Mouse (Mus musculus) liver, embryonic 14.5 days (tissue): Measurements from ENCODE around the gene Slc22a21. TPM values are rescaled to one million over a fixed set of nuclear protein-coding genes. Genes with fewer than 3 reads are reported as not detected.

Source experiments
- ATAC-seq: fragments of 200-750 bp; cut with Nextera tagmentation; 2 replicates; pipeline ENCODE4 v1.8.0; 2017; ENCODE audit warnings: moderate number of reproducible peaks, mild to moderate bottlenecking, moderate library complexity; ENCODE audit not compliant: insufficient read depth
- DNase-seq, 3 experiments: peaks; one replicate each; pipeline ENCODE4 v3.0.0-alpha.2; 2012 to 2013; ENCODE audit warnings: low read depth in 3 of 3, low spot score in 3 of 3
- H3K27ac ChIP-seq: fragments of 300-500 bp; sonication (generic); 2 replicates; pipeline ENCODE4 v1.5.1; 2014; ENCODE audit warnings: moderate library complexity, mild to moderate bottlenecking, control low read depth, inconsistent platforms
- H3K27me3 ChIP-seq: fragments of 300-500 bp; sonication (generic); 2 replicates; pipeline ENCODE4 v1.6.1; 2014; ENCODE audit warnings: mild to moderate bottlenecking, low read length, moderate library complexity; ENCODE audit not compliant: control insufficient read depth, insufficient read depth
- H3K36me3 ChIP-seq: fragments of 300-500 bp; sonication (generic); replicated peaks from 2 replicates; pipeline ENCODE4 v1.6.1; 2014; ENCODE audit warnings: low read depth; ENCODE audit not compliant: control insufficient read depth, insufficient read depth
- H3K4me1 ChIP-seq, 2 experiments: fragments of 200-500 bp in 1 of 2; fragments of 300-500 bp in 1 of 2; sonication (generic) in 1 of 2; replicated peaks; 2 replicates each; pipeline ENCODE4 v1.6.1; 2012 to 2014; ENCODE audit warnings: antibody characterized with exemption in 1 of 2, inconsistent platforms in 1 of 2, low read length in 1 of 2; ENCODE audit not compliant: control insufficient read depth in 2 of 2, insufficient read depth in 2 of 2
- H3K4me2 ChIP-seq: fragments of 300-500 bp; sonication (generic); 2 replicates; pipeline ENCODE4 v1.6.1; 2014; ENCODE audit warnings: low read depth, mild to moderate bottlenecking, control low read depth, moderate library complexity
- H3K4me3 ChIP-seq, 2 experiments: fragments of 200-500 bp in 1 of 2; fragments of 300-500 bp in 1 of 2; sonication (generic) in 1 of 2; 2 replicates each; pipeline ENCODE4 v1.5.1; 2012 to 2014; ENCODE audit warnings: low read depth in 2 of 2, low read length in 2 of 2, mild to moderate bottlenecking in 2 of 2, control low read depth in 1 of 2, inconsistent platforms in 1 of 2, moderate library complexity in 1 of 2; ENCODE audit not compliant: insufficient read depth in 1 of 2
- H3K9ac ChIP-seq: fragments of 300-500 bp; sonication (generic); replicated peaks from 2 replicates; pipeline ENCODE4 v1.6.1; 2014; ENCODE audit warnings: mild to moderate bottlenecking, control low read depth, moderate library complexity
- H3K9me3 ChIP-seq: fragments of 300-500 bp; sonication (generic); 2 replicates; pipeline ENCODE4 v1.6.1; 2016; ENCODE audit warnings: low read length, mixed read lengths; ENCODE audit not compliant: control insufficient read depth
- CTCF ChIP-seq: IDR thresholded peaks from 2 replicates; pipeline ENCODE4 v1.5.1; 2016; ENCODE audit warnings: antibody characterized with exemption, low read depth, control low read depth
- EP300 ChIP-seq: IDR thresholded peaks from 2 replicates; pipeline ENCODE4 v1.6.1; 2016; ENCODE audit warnings: antibody characterized with exemption, low read depth
- WGBS: fragments of 180-500 bp; shearing (Covaris S2); extraction: QIAGEN DNeasy Blood & Tissue Kit; methylation state at CpG from one replicate; pipeline ENCODE4 v1.1.7; 2014; ENCODE audit not compliant: insufficient replicate concordance; 5-methylcytosine and 5-hydroxymethylcytosine counted together
- polyA plus RNA-seq, 2 experiments: library from polyadenylated mRNA; depleted of rRNA in 1 of 2; stranded (reverse) in 1 of 2; unstranded in 1 of 2; fragments of >200 nt; fragmentation: Nextera tagmentation in 1 of 2; extraction: Ambion mirVana in 1 of 2; gene quantifications; 2 replicates each; pipeline versions ENCODE4 v1.2.1 to v1.2.3; 2012 to 2014

Slc22a21 gene
- polyA plus RNA-seq, 2 experiments, result 1.7 to 2.8 TPM

GRCm38 (mm10) chr11:54026491-54027041 is 46.4 kb upstream of the Slc22a21 start:
- DNase-seq, result peak; percentile 88
- H3K4me1 ChIP-seq, result peaks cover 45 to 48% of the 10 kb centered on the region in 2 experiments
- peak overlapping the region; percentile 99 for H3K9ac ChIP-seq

GRCm38 (mm10) chr11:54021396-54022093 is 41.4 kb upstream of the Slc22a21 start:
- TF ChIP-seq CTCF, result no peak
- TF ChIP-seq EP300, result no peak
- H3K4me3 ChIP-seq, result no peak overlapping the region
- peaks cover 66% of the 10 kb centered on the region for H3K36me3 ChIP-seq
- H3K4me2 ChIP-seq, result peak overlapping the region; percentile 97; the same call in 1 of the 2 replicates
- H3K27ac ChIP-seq, result no peak overlapping the region
- WGBS, result 91% methylated on average over 5 of the region's 5 CpGs
- DNase-seq (no peak), ATAC-seq (no peak)
- no peaks in the 10 kb centered on the region for H3K27me3 ChIP-seq
- H3K4me1 ChIP-seq, result peaks cover 30 to 36% of the 10 kb centered on the region in 2 experiments
- no peaks in the 10 kb centered on the region for H3K9me3 ChIP-seq
- H3K9ac ChIP-seq, result no peak overlapping the region; the same call in 1 of the 2 replicates

More at GRCm38 (mm10) chr11:54026491-54027041, 46.4 kb upstream of the Slc22a21 start:
- Histone ChIP-seq H3K9me3 (no peaks in the 10 kb centered on the region), H3K4me3 (peak overlapping the region; percentile 68 to 96), H3K36me3 (peaks cover 41% of the 10 kb centered on the region), H3K4me2 (peak overlapping the region; percentile 97), H3K27ac (peak overlapping the region; percentile 95), H3K27me3 (no peaks in the 10 kb centered on the region)
- ATAC-seq, result peak; percentile 85
- TF ChIP-seq EP300 (peak; percentile 95), CTCF (no peak)
- WGBS, result 12% methylated on average over 1 of the region's 1 CpGs

- Histone ChIP-seq H3K4me2 (no peak overlapping the region), H3K27me3 (no peaks in the 10 kb centered on the region), H3K36me3 (peaks cover 57% of the 10 kb centered on the region), H3K4me3 (no peak overlapping the region), H3K4me1 (peaks cover 18 to 22% of the 10 kb centered on the region in 2 experiments), H3K27ac (no peak overlapping the region), H3K9ac (no peak overlapping the region), H3K9me3 (no peaks in the 10 kb centered on the region)
- WGBS, result 87% methylated on average over 3 of the region's 3 CpGs
- no peak for TF ChIP-seq EP300
- ATAC-seq (peak; percentile 30), DNase-seq (no peak)
These were observed 39.0 kb upstream of the Slc22a21 start for GRCm38 (mm10) chr11:54018893-54019732.

GRCm38 (mm10) chr11:54017596-54017995 is 37.5 kb upstream of the Slc22a21 start:
- no peak overlapping the region for H3K27ac ChIP-seq
- no peak for TF ChIP-seq CTCF
- no peak for TF ChIP-seq EP300
- no peak overlapping the region for H3K4me2 ChIP-seq
- no peak overlapping the region for H3K4me3 ChIP-seq
- H3K4me1 ChIP-seq, result peaks cover 4 to 12% of the 10 kb centered on the region in 2 experiments; a peak in 3 of 4 replicates
- peaks cover 56% of the 10 kb centered on the region for H3K36me3 ChIP-seq
- no peak for DNase-seq
- H3K9me3 ChIP-seq, result no peaks in the 10 kb centered on the region
- no peaks in the 10 kb centered on the region for H3K27me3 ChIP-seq
- no peak for ATAC-seq
- 54% methylated on average over 4 of the region's 4 CpGs for WGBS
- no peak overlapping the region for H3K9ac ChIP-seq

GRCm38 (mm10) chr11:54016051-54016450 is 35.9 kb upstream of the Slc22a21 start:
- Histone ChIP-seq H3K9ac (no peak overlapping the region), H3K27ac (no peak overlapping the region), H3K4me2 (no peak overlapping the region), H3K27me3 (no peaks in the 10 kb centered on the region), H3K36me3 (peaks cover 58% of the 10 kb centered on the region), H3K9me3 (no peaks in the 10 kb centered on the region), H3K4me3 (no peak overlapping the region), H3K4me1 (peaks cover 3 to 4% of the 10 kb centered on the region in 2 experiments; a peak in 2 of 4 replicates)
- 88% methylated on average over 8 of the region's 8 CpGs for WGBS
- no peak for TF ChIP-seq CTCF
- TF ChIP-seq EP300, result no peak
- ATAC-seq (no peak), DNase-seq (no peak)
